Mouse (Mus musculus) liver, adult (tissue): Measurements from ENCODE around the gene Gm44790.
A peak's percentile ranks its signal among the peaks of the same experiment; 100 is the strongest.

ENCODE experiments used
- GATA4 ChIP-seq: IDR thresholded peaks from 2 replicates; pipeline ENCODE4 v1.6.1; 2014; ENCODE audit warnings: mild to moderate bottlenecking, low read length; ENCODE audit not compliant: insufficient replicate concordance

The Gm44790 gene

DNA sequence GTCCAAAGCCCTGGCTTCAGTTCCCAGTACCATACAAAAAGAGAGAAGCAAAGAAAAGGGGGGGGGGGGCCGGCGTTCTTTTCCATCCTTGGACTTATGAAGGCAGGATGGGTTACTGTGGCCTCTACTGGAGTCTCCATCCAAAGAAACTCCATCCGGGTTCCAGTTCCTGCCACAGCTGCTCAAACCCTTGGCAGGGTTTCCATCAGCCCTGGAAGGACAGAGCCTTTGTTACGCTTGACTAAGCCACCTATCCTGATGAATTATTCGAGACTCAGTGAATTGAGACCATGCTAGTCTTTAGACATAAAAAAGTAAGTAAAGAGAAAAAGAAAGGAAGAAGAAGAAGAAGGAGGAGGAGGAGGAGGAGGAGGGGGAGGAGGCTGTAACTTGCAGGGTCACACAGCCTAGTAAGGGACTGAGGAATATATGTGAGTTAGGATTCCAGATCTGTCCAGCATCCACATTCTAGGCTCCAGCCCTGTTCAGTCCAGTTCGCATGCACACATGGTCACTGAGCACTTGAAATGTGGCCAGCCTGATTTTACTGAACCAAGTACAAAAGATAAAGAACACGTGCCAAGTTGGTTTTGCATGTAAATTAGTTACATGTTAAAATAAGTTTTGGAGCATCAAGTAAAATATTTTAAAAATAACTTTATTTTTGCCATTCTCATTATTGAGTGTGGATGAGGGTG, 59.6 kb downstream of the Gm44790 start:
- TF ChIP-seq GATA4 = no peak

DNA sequence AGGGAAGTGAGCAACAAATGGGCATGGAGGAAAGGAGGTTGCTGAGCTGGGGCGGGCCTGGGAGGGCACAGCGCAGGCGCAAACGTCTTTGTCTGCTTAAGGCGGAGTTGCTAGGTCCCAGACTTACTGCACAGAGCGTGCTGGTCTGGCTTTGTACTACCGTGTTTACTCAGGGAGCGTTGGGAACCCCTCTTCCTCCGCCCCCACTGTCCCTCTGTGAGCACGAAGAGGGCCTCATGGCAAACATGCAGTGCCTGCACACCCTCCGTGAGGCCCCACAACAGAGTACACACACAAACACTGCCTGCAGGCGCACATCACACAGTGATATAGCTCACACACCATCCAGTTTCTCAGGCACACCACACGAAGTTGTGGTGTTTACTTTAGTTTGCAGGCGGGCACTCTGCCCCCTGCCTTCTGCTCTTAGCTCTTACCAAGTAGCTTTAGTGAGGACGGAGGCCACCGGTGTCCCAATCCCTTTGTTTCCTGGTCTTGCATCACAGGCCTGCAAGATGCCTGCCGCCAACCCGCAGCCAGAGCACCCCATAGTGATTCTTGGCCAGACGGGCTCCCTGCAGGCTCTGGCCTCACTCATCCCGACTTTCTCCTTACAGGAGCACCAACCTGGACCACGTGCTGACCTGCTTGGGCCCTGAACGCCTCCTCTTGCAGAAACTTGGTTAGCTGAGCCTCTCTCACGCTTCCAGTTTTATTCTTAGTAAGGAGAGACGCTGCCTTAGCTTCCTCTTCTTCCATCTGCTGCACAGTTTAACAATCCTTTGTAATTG, 61.1 kb downstream of the Gm44790 start:
- no peak for TF ChIP-seq GATA4

DNA sequence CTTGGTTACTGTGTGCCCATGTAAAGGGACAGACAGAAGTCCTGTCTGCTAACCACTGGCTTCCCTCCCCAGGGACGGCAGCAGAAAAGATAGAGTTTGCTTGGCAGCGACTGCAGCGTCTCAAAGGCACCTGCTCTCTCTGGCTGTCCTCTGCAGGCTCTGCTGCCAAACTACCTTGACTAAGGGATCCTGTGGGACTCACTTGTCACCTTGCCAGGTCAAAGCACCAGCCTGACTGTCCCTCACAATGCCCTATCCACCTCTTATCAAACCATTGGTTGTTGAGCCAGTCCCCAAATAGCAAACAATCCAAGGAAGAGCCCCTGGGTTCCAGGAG, 61.7 kb downstream of the Gm44790 start:
- no peak for TF ChIP-seq GATA4

DNA sequence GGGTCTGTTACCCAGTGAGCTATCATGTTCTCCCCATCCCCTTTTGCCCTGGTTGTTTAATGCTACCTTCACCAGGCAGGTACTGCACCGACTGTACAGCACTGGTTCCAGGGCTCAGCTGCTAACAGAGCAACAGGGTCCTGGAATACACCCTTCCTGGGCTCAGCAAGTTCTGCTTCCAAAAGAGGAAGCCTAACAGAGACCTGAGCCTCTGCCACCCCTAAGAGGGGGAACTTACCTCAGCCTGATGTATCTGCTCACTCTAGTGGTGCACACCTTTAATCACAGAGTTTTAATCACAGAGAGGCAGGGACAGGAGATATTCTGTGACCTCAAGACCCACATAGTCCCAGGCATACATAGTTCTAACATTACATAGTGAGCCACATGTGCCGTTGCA, 63.5 kb downstream of the Gm44790 start:
- TF ChIP-seq GATA4 = no peak

DNA sequence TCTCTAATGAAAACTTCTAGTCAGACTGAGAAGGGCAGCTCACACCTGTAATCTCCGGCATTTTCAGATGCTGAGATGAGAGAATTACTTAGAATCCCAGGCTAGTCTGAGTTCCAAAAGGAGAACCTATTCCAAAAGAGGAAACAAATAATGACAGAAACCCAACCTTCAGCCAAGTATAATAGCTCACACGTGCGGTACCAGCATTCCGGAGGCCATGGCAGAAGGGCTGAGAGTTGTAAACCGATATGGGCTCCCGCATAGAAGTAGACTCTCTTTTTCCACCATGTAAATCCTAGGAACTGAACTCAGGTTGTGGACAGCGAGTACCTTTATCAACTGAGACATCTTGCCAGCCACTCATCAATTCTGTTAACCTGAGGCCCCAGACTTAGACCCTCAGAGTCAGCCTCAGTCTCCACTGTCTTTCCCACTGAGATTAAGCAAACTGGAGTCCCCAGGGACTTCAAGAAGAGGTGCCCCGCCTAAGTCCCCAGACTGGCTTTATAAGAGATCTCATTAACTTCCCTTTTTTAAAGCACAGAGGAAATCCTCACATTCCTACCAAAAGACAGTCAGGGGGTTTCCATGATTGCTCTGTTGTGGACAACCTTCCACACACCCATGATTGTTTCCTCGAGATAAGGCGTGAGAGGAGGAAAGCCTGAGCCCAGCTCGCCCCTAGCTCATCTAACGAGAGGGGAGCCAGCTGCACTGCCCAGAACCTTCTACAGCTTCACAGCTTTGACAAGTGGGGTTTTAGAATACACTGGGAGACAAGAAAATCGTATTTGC, 67.2 kb downstream of the Gm44790 start:
- TF ChIP-seq GATA4 = peak; percentile 55; the same call in 1 of the 2 replicates

DNA sequence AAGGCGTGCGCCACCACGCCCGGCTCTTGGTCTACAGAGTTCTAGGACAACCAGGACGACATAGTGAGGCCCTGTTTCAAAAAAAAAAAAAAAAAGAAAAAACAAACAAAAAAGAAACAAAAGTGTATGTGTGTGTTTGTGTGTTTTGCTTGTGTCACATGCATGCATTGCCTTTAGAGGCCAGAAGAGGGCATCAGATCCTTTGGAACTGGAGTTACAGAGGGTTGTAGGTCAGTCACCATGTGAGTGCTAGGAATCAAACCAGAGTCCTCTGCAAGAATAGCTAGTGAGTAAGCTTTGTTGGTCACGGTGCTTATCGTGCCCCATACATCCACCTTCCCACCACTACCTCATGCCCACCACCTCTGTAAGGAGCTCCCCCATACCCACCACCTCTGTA, 68.3 kb downstream of the Gm44790 start:
- no peak for TF ChIP-seq GATA4
